Mouse (Mus musculus) gastrocnemius, adult 2 months (tissue): ENCODE data around the gene Porcn. TPM values are rescaled to one million over a fixed set of nuclear protein-coding genes. Genes with fewer than 3 reads are reported as not detected.
A peak's percentile ranks its signal among the peaks of the same experiment; 100 is the strongest.

ENCODE experiments used
- DNase-seq: peaks from one replicate; pipeline ENCODE4 v3.0.0; 2022
- H3K27ac ChIP-seq: fragments of 200-600 bp; 2 replicates; pipeline ENCODE4 v1.8.1; 2022; ENCODE audit warnings: mild to moderate bottlenecking
- H3K4me3 ChIP-seq: fragments of 200-600 bp; 2 replicates; pipeline ENCODE4 v1.8.1; 2022; ENCODE audit warnings: mild to moderate bottlenecking, moderate library complexity
- CTCF ChIP-seq: fragments of 200-600 bp; IDR thresholded peaks from 2 replicates; pipeline ENCODE4 v1.8.1; 2022; ENCODE audit warnings: antibody characterized with exemption, mild to moderate bottlenecking, moderate library complexity
- intact Hi-C: fragments of 180-260 bp; cut with DNase I; formaldehyde crosslinking; loops from one replicate; pipeline ENCODE4 v1.15.1; 2025
- total RNA-seq, 2 experiments: library from RNA; stranded (reverse); gene quantifications; 2 replicates each; pipeline ENCODE4 v1.2.3; 2021

Porcn gene
- total RNA-seq, 2 experiments from 2014 or later, result 4.2 to 5.4 TPM

- TF ChIP-seq CTCF, result no peak
- no peak for DNase-seq
- H3K27ac ChIP-seq, result no peak overlapping the region
- no peak overlapping the region for H3K4me3 ChIP-seq
- intact Hi-C loops, result no loop called here
Observed at GRCm38 (mm10) chrX:8203105-8203504, 3.2 kb downstream of the Porcn start.

GRCm38 (mm10) chrX:8193419-8193723 lies 13.0 kb downstream of the Porcn start, which contains the start of gene Ebp:
Ebp (minus strand) TSS chrX:8193512.
- H3K27ac ChIP-seq, result peak within 1 kb of the TSS; percentile 86
- intact Hi-C loops, result loop anchor here (10.0 kb wide), 1 partner anchor 51 kb away; no protein-coding TSS in a partner anchor
- peak within 1 kb of the TSS; percentile 84 for H3K4me3 ChIP-seq
- no peak for TF ChIP-seq CTCF
- DNase-seq, result no peak

- peak overlapping the region; percentile 86 for H3K27ac ChIP-seq
- TF ChIP-seq CTCF, result no peak
- peak; percentile 87 for DNase-seq
- peak overlapping the region; percentile 84 for H3K4me3 ChIP-seq
- intact Hi-C loops, result loop anchor here (10.0 kb wide), 1 partner anchor 52 kb away; no protein-coding TSS in a partner anchor
Observed at GRCm38 (mm10) chrX:8192640-8193418, 13.5 kb downstream of the Porcn start.

- H3K4me3 ChIP-seq, result peak overlapping the region; percentile 84
- no peak for TF ChIP-seq CTCF
- H3K27ac ChIP-seq, result peak overlapping the region; percentile 86
- intact Hi-C loops, result loop anchor here (10.0 kb wide), 1 partner anchor 53 kb away; no protein-coding TSS in a partner anchor
- DNase-seq, result no peak
Observed at GRCm38 (mm10) chrX:8192126-8192639, 14.1 kb downstream of the Porcn start.

DNA sequence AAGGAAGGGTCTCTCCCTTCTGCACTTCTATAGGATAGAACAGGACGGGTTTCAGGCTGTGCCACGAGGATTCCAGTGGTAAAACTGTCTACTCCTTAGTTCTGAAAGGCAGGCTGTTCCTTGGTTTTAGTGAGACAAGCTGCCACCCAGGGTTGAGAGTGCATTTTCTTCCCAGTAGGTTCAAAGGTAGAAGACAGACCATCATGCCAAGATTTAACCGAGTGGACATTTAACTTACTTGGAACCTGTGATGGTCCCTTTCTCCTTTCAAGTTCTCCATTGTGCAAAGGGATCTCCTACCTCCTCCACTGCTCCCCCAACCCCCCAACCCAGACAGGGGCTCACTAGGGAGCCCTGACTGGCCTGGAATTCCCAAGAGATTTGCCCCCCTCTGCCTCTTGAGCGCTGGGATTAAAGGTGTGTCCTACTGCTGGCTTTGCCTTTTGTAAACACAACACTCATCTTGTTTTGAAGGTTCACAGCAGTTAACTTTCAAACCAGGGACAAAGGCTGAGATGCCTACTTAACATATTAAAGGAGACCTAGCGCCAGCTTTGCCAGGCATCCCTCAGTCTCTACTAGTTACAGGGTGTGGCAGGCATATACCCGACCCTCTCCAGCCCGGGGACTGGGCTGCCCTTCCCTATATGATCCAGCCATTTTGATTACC lies 23.3 kb downstream of the Porcn start:
- Histone ChIP-seq H3K4me3 (no peak overlapping the region), H3K27ac (no peak overlapping the region)
- DNase-seq, result no peak
- intact Hi-C loops, result no loop called here
- no peak for TF ChIP-seq CTCF

DNA sequence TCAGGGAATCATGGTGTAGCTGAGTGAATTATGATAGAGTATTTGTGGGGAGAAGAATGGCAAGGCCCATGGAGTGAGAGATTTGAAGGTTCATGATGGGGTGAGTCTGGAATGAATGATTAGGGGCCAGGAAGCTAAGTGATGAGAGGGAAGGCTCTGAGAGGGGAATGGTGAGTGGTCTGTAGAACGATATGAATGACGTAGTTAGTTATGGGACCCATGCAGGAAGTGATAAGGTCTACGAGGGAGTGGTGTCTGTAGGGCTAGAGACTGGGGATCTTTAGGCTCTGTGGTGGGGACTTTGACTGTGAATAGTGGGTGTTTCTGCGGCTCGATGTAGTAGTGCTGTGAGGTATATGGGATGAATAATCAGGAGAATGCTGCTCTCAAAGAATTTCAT lies 26.7 kb downstream of the Porcn start:
- DNase-seq, result no peak
- intact Hi-C loops, result no loop called here
- Histone ChIP-seq H3K4me3 (no peak overlapping the region), H3K27ac (no peak overlapping the region)
- no peak for TF ChIP-seq CTCF

- Histone ChIP-seq H3K4me3 (no peak overlapping the region), H3K27ac (no peak overlapping the region)
- no peak for DNase-seq
- intact Hi-C loops, result no loop called here
- TF ChIP-seq CTCF, result no peak
Observed at GRCm38 (mm10) chrX:8178871-8179270, 27.5 kb downstream of the Porcn start.

DNA sequence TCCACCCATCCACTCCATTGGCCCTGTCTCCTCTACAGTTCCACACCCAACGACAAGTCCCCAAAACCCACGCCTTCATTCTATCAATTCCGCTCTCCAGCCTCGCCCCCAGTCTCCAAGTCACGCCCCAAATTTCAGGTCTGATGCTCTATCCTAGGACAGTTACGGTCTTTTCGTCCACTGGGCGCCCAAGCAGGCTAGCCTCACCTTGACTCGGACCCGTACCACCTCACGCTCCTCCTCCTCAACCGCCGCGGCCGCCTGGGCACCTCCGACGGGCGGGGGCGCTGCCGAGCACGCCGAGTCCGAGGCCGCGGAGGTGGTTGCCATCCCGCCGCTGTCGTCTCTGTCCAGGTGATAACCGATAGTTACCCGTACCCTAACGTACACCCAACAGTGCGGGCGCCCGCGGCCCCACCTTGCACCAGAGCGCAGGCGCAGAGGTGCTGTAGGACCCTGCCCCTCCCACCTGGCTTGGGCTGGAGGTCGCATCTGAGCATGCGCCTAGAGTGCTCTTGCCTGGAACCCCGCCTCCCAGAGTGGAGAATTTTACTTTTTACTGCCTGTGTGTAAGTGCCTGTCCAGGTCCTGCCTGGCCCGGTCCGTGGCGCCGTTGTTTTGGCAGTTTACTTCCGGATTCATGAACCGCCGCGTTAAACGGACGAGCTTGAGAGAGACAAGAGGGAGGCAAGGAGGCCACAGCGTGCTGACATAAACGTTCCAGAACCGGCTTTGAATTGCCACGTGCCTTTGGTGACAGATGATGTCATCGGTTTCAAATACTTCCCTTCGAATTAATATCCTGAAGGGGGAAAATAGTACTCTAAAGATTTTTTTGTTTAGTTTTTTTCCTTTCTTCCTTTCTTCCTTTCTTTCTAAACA lies 30.6 kb downstream of the Porcn start, which contains the start of gene Tbc1d25:
Gene Tbc1d25 (minus strand): TSS at position 678 of the 882 bp plus-strand sequence.
- DNase-seq, result peak; percentile 92
- H3K4me3 ChIP-seq, result peak within 1 kb of the TSS; percentile 78
- peak within 1 kb of the TSS; percentile 89 for H3K27ac ChIP-seq
- peak; percentile 49 for TF ChIP-seq CTCF
- intact Hi-C loops, result no loop called here

DNA sequence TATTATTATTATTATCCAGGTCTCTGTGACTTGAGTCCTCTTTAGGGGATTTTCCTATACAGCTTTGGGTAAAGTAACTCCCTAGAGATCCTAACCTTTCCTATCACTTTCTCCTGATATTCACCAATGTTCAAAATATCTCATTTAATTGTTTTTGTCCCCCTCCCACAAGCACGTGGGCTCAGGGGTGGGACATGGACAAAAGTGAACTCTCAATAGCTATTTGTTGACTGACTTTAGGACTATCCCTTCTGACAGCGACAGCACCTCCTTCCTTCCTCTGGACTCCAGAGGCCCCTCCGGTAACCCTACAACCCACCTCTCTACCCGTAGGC lies 31.2 kb downstream of the Porcn start:
- peak overlapping the region; percentile 89 for H3K27ac ChIP-seq
- TF ChIP-seq CTCF, result no peak
- DNase-seq, result no peak
- peak overlapping the region; percentile 78 for H3K4me3 ChIP-seq
- intact Hi-C loops, result no loop called here

DNA sequence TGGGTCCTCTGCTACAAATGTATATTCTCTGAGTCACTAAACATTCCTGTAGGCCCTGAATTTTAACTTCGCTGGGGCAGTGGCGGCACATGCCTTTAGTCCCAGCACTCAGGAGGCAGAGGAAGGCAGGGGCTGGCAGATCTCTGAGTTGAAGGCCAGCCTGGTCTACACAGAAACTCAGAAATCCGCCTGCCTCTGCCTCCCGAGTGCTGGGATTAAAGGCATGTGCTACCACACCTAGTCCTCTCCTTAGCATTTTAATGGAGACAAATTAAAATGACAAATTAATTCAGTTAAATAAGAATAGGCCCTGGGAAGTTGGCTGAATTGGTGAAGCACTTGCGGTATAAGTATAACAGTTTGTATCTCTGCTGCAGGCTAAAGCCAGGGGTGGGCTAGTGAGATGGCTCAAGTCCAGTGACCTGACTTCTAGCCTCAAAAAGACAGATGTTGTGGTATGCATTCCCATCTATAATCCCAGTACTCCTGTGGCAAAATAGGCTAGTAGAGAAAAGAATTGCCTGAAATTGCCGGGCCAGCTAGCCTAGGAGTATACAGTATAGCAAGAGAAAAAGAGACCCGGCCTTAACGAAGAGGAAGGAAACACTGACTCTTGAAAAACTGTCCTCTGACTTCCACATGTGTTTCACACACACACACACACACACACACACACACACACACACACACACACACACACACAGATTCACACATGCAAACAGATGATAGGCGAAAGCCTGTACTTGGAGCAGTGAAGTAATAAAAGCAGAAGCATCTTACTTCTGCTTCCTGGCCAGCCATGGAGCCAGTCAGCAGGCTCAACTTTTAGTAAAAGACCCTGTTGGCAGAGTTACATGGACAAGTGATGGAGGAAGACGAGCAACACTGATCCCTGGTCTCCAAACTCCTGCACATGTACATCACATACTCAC lies 38.3 kb downstream of the Porcn start:
- H3K4me3 ChIP-seq, result no peak overlapping the region
- H3K27ac ChIP-seq, result no peak overlapping the region
- intact Hi-C loops, result no loop called here
- DNase-seq, result no peak
- TF ChIP-seq CTCF, result no peak

GRCm38 (mm10) chrX:8164471-8164870 lies 41.9 kb downstream of the Porcn start:
- intact Hi-C loops, result no loop called here
- no peak for TF ChIP-seq CTCF
- no peak for DNase-seq
- no peak overlapping the region for H3K27ac ChIP-seq
- H3K4me3 ChIP-seq, result no peak overlapping the region
